Mouse (Mus musculus): ENCODE results near the gene Trip10. TPM values are rescaled to one million over a fixed set of nuclear protein-coding genes. Genes with fewer than 3 reads are reported as not detected.

The Trip10 gene
- total RNA-seq, 1 experiment from 2014 or later, result 9.2 TPM

DNA sequence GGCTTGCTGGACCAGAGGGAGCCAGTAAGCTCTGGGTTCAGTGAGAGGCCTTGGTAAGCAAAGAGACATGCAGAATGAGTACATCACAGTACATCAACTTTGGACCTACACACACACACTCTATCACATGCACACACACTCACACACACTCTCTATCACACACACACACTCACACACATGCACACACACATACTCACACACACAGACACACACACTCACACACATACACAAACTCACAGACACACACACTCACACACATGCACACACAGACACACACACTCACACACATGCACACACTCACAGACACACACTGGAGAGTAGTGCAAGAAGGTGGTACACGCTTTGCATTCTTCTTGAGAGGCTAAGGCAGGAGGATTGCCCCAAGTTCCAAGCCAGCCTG, 17.1 kb upstream of the Trip10 start:
- no peak for ATAC-seq (replicated peaks; ENCODE audit: insufficient number of reproducible peaks, low FRiP score, low TSS enrichment, poor library complexity, severe bottlenecking)

DNA sequence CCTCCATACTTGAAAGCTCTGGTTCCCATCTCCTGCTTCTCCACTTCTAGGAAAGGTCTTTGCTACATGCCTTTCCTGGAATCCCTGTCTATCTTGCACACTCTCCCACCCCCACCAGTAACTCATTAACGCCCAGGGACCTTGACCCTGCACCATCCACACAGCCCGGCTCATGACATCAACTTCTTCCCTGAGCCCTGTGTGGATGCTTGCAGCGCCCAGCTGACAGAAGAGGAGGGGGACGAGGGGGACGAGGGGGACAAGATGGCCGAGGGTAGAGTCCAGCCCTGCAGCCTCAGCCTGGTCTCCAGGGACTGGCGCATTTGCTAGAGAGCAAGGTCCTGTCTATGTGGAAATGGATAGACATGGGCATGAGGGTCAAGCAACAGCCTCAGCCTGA, 16.2 kb upstream of the Trip10 start:
- ATAC-seq (replicated peaks; ENCODE audit: insufficient number of reproducible peaks, low FRiP score, low TSS enrichment, poor library complexity, severe bottlenecking), result no peak

DNA sequence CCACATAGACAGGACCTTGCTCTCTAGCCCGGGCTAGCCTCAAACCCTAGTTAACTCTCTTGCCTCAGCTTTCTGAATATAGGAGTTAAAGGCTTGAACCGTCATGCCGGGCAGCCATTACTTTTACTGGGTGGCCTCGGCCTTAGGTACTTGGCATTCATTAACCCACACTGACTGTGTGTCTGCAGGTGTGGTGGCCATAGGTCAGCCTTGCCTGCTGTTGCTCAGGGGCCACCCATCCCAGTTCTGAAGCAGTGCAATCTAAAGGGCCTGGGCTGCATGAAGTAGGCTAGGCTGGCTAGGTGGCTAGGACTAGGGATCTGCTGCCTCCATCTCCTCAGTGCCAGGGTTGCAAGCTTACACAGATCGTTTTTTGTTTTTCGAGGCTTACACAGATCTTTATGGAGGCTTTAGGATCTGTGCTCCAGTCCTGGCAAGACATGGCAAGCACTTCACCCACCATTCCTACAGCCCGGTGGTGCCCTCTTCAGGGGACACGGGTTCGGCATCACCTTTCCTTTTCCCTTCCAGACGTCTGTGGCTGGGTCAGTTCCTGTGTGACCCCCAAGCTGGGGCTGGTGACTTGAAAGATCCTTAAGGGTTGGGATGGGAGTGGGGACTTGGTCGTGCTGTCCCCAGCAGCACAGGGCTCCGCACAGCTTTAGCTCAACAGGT, 14.9 kb upstream of the Trip10 start:
- no peak for ATAC-seq (replicated peaks; ENCODE audit: insufficient number of reproducible peaks, low FRiP score, low TSS enrichment, poor library complexity, severe bottlenecking)

DNA sequence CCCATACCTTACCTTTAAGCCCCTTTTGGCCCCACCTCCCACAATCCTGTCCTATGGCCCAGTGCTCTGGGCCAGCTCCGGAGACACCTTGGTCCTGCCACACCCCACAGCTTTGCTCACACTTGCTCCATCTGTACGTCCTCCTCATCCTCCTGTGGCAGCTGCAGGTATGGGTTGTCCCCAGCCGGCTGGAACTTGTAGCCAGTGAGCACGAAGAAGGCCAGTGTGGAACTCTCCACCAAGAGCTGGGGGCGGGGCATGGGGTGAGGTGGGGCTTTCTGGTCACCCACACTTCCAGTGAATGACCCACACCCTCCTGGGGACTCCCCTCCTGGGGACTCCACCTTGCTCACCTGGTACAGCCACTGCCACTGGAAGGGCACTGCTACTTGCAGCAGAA, 13.5 kb upstream of the Trip10 start:
- no peak for ATAC-seq (replicated peaks; ENCODE audit: insufficient number of reproducible peaks, low FRiP score, low TSS enrichment, poor library complexity, severe bottlenecking)

DNA sequence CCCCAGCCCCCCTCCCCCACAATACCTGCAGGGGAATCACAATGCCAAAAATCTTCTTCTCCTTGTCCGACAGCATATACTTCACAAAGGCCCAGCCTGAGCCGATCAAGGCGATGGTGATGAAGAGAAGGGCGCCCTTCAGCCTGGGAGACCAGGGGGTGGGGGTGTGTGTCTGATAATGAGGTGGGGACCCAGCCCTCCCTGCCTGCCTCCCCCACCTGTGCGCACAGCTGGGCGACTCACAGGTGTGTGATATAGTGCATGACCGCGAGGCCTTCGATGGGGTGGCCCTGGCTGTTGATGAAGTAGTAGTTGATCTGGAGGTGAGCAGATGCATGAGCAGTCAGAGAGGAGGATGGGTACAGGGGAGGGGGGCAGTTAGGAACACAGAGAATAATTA, 12.1 kb upstream of the Trip10 start:
- ATAC-seq (replicated peaks; ENCODE audit: insufficient number of reproducible peaks, low FRiP score, low TSS enrichment, poor library complexity, severe bottlenecking), result no peak

DNA sequence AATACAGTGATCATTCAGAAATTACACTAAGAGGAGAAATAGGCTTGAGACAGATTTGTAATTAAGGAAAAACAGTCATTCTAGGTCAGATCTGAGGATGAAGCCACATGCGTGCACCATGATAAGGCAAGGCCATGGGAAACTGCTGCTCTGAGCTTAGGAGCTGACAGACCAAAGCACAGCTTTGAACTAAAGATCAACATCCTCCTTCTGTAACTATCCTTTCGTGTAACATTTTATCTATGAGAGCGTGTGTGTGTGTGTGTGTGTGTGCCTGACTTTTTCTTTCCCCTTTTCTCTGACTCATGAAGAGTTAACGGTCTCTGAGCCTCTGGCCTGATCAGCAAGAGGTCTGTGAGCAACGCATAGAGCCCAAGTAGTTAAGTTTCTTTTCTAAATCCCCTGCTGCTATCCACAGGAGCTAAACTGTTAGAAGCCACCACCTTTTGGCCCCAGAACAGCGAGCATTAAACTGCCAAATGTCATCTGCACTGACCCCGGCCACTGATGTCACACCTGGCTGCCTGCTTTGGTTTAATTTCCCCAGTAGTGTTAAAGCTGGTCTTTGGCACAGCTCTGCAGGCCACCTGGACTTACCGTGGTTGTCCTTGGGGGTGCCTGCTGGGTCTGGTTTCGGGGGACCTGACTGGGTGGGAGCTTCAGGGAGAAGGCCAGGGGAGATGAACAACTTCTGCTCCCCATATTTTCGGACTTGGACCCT, 5.4 kb upstream of the Trip10 start:
- ATAC-seq (replicated peaks; ENCODE audit: insufficient number of reproducible peaks, low FRiP score, low TSS enrichment, poor library complexity, severe bottlenecking), result no peak

DNA sequence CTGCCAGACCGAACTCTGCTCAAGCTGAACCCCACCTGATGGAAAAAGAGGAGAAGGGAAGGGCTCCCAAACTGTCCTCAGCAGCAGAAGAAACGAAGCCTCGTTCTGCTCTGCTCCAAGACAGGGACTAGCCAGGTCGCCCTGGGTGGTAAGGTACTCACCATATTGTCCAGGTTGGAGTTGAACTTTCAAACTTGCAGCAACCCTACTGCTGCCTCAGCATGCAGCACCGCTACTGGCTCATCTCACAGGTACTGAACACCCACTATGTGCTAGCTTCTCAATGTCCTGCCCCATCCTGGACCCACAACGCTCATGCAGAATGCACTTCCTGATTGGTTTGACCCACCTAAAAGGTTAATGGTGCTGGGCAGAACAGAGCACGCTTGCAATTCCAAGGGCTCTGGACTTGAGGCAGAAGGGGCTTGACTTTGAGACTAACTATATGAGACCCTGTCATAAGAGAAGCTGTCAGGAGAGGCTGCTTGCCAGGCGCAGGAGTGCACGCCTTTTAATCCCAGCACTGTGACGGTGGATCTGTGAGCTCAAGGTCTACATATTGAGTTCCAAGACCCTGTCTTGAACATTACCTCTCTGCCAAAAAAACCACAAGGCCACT, 3.8 kb upstream of the Trip10 start:
- no peak for ATAC-seq (replicated peaks; ENCODE audit: insufficient number of reproducible peaks, low FRiP score, low TSS enrichment, poor library complexity, severe bottlenecking)

DNA sequence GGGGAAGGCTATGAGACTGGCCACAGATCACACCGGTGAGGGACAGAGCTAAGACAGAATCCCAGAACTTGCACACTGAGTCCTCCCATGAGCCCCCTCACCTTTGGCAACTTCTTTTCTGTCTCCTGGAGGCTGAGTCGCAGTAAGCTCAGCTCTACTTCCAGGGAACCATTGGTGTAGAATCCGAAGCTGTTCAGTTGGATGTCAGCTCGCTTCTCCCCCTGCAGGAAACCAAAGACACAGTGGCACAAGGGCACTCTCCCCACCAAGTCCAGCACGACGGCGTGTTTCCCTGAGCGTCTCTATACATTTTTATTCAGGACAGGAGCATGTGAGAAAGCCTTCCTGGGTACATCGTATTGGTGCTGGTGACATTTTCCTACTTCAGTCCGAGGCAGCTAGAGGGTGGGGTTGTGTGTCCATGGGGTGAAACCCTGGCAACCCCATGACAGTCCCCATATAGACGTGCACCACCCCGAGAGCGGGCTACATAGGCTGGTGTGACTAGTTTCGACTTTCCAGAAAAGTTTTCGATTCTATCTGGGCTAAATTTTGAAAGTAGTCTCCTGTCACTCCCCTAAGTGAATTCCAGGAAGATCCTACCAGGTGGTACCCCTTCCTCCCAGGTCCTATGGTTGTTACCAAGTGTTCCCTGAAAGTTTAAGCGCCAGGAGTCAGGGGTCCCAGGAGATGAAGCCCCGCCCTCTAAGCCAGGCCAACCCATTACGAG, 2.4 kb upstream of the Trip10 start:
- ATAC-seq (replicated peaks; ENCODE audit: insufficient number of reproducible peaks, low FRiP score, low TSS enrichment, poor library complexity, severe bottlenecking), result no peak

DNA sequence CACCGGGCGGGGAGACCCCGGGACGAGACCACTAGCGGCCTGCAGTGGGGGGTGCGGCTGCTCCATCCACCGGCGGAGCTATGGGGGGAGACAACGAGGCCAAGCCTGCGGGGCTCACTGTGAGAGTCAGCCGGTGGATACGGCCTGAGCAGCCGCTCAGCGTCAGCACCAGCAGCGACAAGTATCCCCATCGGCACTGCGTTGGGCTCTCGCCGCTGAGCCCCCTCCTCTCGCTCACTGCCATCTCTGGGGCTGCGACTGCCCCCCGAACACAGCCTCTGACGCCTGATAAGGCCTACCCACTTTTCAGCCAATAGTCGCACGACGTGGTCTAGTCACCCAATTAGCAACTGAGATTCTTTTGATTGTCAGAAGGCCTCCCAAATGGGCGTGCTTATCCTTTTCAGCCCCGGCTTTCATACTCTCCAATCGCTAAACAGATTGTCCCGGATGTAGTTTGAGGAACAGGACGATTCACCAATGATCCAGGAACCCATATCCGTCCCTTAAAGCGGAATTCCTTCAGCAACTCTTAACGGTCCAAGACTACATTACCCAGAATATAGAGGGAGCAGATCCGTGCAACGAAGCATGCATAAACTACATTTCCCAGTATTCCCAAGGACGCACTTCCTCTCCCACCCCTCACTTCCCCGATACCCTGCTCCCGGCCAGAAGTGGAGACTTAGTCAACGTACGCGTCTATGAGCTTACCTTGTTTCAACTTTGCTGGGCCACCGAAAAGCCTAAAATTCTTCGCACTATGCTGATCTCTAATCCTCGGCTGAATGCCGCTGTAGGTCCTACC, 1.7 kb upstream of the Trip10 start:
- peak; percentile 78 for ATAC-seq (replicated peaks; ENCODE audit: insufficient number of reproducible peaks, low FRiP score, low TSS enrichment, poor library complexity, severe bottlenecking)

DNA sequence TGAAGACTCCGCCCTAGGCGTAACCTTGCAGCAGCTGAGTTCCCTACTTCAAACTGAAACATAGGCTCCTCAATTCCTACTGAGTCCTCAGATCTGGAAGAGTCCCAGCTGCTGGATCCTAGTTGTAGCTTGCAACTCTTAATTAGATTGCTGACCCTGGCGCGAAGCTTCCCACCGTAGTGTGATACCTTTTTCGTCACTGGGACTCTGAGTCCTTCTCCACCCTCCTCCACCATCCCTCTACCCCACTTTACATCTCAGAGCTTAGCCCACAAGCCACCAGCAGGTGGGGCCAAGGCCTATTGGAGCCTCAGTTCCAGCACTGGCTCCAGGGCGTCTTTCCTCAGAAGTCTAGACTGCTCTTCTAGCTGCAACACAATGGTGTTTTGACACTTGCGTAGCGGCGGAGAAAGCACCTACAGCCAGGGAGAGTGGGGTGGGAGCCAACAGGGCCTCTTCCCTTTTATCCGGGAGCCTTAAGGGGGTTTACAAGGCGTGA, 1.0 kb upstream of the Trip10 start, which contains the start of gene Gpr108:
TSS of gene Gpr108 (minus strand) at position 246 of the 499 bp plus-strand sequence.
- ATAC-seq (replicated peaks; ENCODE audit: insufficient number of reproducible peaks, low FRiP score, low TSS enrichment, poor library complexity, severe bottlenecking), result peak; percentile 46

DNA sequence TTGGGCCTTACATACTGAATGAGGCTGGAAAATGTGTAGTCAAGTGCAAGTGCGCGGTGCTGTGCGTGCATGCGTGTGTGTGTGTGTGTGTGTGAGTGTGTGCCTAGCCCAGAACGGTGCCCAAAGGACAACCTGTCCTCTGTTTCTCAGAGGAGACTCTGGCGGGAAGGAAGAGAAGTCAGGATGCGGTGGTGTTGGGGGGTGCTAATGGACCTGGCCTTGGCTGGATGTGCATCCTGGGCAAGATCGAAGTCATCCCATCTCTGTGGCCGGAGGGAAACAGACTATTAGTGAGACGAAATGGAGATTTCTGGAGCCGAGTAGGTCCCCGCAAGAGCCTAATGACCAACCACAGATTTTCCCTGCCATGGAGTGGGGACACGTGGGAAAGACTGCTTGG, 484 bp upstream of the Trip10 start:
- ATAC-seq (replicated peaks; ENCODE audit: insufficient number of reproducible peaks, low FRiP score, low TSS enrichment, poor library complexity, severe bottlenecking), result no peak

DNA sequence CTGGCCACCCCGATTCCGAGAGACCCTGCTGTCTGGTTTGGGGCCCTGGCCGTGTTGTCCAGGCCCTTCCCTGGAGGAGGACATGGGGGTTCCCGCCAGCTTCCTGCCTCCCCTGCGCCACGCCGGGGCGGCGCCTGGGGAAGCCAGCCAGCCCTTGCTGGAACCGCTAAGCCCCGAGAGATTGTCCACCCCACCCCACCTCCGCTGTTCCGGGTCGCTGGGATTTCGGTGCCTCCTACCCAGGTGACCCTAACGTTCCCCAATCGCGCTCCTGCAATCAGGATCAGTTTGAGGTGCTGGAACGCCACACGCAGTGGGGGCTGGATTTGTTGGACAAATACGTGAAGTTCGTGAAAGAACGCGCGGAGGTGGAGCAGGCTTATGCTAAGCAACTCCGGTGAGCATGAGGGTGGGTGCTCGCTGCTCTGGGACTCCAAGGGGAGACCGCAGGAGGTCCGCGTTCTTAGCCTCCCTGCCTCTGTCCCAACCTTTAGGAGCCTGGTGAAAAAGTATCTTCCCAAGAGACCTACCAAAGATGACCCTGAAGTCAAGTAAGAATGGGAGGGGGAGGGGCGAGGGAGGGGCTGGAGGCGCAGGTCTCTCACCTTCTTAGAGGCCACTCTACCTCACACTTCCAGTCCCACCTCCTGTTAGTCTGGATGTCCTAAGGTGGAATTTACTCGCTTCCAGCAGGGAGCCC, 1.4 kb downstream of the Trip10 start:
- no peak for ATAC-seq (replicated peaks; ENCODE audit: insufficient number of reproducible peaks, low FRiP score, low TSS enrichment, poor library complexity, severe bottlenecking)

DNA sequence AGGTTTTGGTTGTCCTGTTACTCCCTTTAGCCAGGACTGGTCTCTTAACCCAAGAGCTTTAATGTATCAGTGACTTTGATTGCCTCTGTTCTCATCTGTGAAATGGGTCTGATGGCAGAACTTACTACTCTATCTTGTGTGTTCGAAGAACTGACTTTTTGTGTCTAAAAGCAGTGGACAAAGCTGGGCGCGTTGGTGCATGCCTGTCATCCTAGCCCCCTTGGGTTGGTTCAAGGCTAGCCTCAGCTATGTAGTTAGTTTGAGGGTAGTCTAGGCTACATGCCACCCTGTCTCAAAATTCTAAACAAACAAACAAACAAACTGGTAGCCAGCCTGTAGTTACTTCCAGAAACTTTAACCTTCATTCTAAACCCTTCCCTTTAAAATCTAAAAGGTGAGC, 2.2 kb downstream of the Trip10 start:
- no peak for ATAC-seq (replicated peaks; ENCODE audit: insufficient number of reproducible peaks, low FRiP score, low TSS enrichment, poor library complexity, severe bottlenecking)

DNA sequence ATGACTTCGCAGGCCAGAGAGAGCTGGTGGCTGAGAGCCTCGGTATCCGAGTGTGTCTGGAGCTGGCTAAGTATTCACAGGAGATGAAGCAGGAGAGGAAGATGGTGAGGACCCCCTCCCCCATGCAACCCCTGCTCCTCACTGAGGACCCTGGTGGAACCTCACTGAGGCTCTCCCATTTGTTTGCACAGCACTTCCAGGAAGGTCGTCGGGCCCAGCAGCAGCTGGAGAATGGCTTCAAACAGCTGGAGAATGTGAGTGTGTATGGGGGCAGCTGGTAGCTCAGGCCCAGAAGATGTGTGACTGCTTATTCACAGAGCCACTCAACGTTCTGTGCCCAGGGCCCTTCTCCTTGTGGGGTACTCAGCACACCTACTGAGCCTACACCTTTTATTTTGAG, 4.1 kb downstream of the Trip10 start:
- ATAC-seq (replicated peaks; ENCODE audit: insufficient number of reproducible peaks, low FRiP score, low TSS enrichment, poor library complexity, severe bottlenecking), result no peak

DNA sequence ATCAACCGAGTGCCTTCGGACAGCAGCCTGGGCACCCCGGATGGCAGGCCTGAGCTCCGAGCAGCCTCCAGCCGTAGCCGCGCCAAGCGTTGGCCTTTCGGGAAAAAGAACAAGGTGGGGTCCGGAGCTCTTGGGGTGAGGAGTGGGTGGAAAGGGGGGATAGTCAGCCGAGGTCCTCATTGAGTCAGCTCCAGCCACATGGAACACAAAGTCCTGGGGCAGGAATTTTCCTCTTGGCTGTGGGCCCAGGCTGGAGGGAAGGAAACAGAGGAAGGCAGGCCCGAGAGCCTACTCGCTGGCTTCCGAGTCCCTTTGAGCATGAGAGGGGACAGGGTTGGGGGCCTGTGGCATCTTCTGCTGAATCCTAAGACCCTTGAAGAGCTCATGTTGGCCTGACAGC, 6.1 kb downstream of the Trip10 start:
- ATAC-seq (replicated peaks; ENCODE audit: insufficient number of reproducible peaks, low FRiP score, low TSS enrichment, poor library complexity, severe bottlenecking), result no peak

DNA sequence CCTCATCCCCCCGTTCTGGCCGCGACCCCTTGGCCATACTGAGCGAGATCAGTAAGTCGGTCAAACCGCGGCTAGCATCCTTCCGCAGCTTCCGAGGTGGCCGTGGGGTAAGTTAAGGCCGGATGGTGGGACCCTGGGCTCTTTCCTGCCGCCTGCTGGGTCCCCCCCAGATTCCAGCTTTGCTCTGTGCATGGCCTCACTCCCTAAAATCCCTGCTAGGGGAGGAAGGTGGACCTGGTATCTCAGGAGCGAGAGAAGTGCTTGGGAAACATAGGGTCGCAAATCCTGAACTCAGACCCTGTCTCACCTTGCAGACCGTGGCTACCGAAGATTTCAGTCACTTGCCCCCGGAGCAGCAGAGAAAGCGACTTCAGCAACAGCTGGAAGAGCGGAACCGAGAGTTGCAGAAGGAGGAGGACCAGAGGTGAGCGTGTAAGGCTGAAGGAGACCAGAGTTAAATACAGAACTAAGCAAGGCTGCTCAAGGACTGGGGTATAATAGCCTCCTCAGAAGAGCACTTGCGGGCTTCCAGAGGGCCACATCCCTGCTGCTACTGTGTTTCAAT, 7.7 kb downstream of the Trip10 start:
- ATAC-seq (replicated peaks; ENCODE audit: insufficient number of reproducible peaks, low FRiP score, low TSS enrichment, poor library complexity, severe bottlenecking), result no peak

DNA sequence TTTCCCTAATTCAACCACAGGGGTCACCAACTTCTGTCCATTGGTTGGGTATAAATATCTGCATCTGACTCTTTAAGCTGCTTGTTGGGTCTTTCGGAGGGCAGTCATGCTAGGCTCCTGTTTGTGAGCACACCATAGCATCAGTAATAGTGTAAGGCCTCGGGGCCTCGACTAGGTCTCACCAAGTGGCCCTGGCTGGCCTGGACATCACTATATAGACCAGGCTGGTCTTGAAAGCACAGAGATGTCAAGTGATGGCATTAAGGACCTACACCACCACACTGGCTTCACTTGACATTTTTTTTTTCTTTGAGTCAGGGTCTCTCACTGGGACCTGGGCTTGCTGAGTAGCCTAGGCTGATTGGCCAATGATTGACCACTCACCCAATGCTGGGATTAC, 8.9 kb downstream of the Trip10 start:
- ATAC-seq (replicated peaks; ENCODE audit: insufficient number of reproducible peaks, low FRiP score, low TSS enrichment, poor library complexity, severe bottlenecking), result no peak

DNA sequence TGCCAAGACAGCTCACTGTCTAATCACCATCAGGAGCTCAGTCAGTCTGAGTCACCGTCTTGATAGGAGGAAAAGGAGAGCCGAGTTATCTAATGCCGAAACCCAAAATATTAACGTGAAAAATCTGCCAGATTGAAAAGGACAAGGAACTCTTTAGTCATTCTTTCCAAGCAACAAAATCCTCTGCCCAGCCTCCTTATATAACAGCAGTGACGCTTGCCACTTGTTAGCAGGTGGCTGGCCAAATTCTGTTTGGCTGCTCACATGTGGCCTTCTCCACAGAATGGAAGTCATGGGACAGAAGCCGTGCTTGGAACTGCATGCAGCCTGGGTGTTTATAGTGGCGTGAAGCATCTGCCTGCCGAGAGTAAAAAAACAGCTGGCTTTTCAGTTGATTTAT, 10.5 kb downstream of the Trip10 start:
- no peak for ATAC-seq (replicated peaks; ENCODE audit: insufficient number of reproducible peaks, low FRiP score, low TSS enrichment, poor library complexity, severe bottlenecking)

Data from monocyte, adult 5-6 weeks (primary cell).